Mouse (Mus musculus) limb, embryonic 13.5 days (tissue): Measurements from ENCODE around the gene Txndc16. TPM values are rescaled to one million over a fixed set of nuclear protein-coding genes. Genes with fewer than 3 reads are reported as not detected.

Source experiments
- polyA plus RNA-seq: library from polyadenylated mRNA; unstranded; fragments of >200 nt; fragmentation: Nextera tagmentation; extraction: Ambion mirVana; gene quantifications from 2 replicates; pipeline ENCODE4 v1.2.1, GENCODE M21; 2015

The Txndc16 gene
- polyA plus RNA-seq, 1 experiment from 2014 or later = 18.9 TPM

Other genes with a start within 250 kb of the Txndc16 start
- 0.54 and 0.55 TPM in 2 replicates for gene Ptger2, start 232.1 kb downstream of the Txndc16 start, polyA plus RNA-seq
- 3.8 and 4.0 TPM in 2 replicates for gene Gpr137c, start 611 bp downstream of the Txndc16 start, polyA plus RNA-seq
- 30.2 and 32.7 TPM in 2 replicates for gene Ero1l, start 98.4 kb upstream of the Txndc16 start, polyA plus RNA-seq
- gene Psmc6, start 109.5 kb upstream of the Txndc16 start, polyA plus RNA-seq = 168 and 175 TPM in 2 replicates
- 79.4 and 81.0 TPM in 2 replicates for gene Styx, start 130.8 kb upstream of the Txndc16 start, polyA plus RNA-seq
- gene Gnpnat1, start 184.6 kb upstream of the Txndc16 start, polyA plus RNA-seq = 50.6 and 53.5 TPM in 2 replicates